Mouse (Mus musculus): ENCODE measurements around the gene Mapk6. TPM values are rescaled to one million over a fixed set of nuclear protein-coding genes. Genes with fewer than 3 reads are reported as not detected.

Mapk6 gene
- 50.1 TPM for polyA plus RNA-seq (2014; fragmentation: Illumina TruSeq; extraction: RNeasy Lipid Tissue Mini Kit (QIAGEN cat#74804); ENCODE audit: low read depth, low replicate concordance)

GRCm38 (mm10) chr9:75409852-75410378 lies at the start of gene Mapk6:
Gene Mapk6 (minus strand): TSS chr9:75410005.

GRCm38 (mm10) chr9:75440796-75441666 lies 31.2 kb upstream of the Mapk6 start, which contains the start of gene Leo1:
Gene Leo1 (plus strand): TSS chr9:75441524.

GRCm38 (mm10) chr9:75347458-75347857 lies 62.3 kb downstream of the Mapk6 start, which contains the start of gene Bcl2l10:
Gene Bcl2l10 (plus strand): TSS chr9:75347758.

Other genes starting within 250 kb of the Mapk6 start
- gene Myo5c, start 178.0 kb downstream of the Mapk6 start, polyA plus RNA-seq (2014; fragmentation: Illumina TruSeq; extraction: RNeasy Lipid Tissue Mini Kit (QIAGEN cat#74804); ENCODE audit: low read depth, low replicate concordance), result 1.9 TPM
- gene Gnb5, start 103.7 kb downstream of the Mapk6 start, polyA plus RNA-seq (2014; fragmentation: Illumina TruSeq; extraction: RNeasy Lipid Tissue Mini Kit (QIAGEN cat#74804); ENCODE audit: low read depth, low replicate concordance), result 26.9 TPM
- 0.43 TPM for gene Bcl2l10, start 62.2 kb downstream of the Mapk6 start, polyA plus RNA-seq (2014; fragmentation: Illumina TruSeq; extraction: RNeasy Lipid Tissue Mini Kit (QIAGEN cat#74804); ENCODE audit: low read depth, low replicate concordance)
- 17.4 TPM for gene Leo1, start 31.5 kb upstream of the Mapk6 start, polyA plus RNA-seq (2014; fragmentation: Illumina TruSeq; extraction: RNeasy Lipid Tissue Mini Kit (QIAGEN cat#74804); ENCODE audit: low read depth, low replicate concordance)
- 45.1 TPM for gene Tmod3, start 149.7 kb upstream of the Mapk6 start, polyA plus RNA-seq (2014; fragmentation: Illumina TruSeq; extraction: RNeasy Lipid Tissue Mini Kit (QIAGEN cat#74804); ENCODE audit: low read depth, low replicate concordance)
- 2.7 TPM for gene Tmod2, start 201.3 kb upstream of the Mapk6 start, polyA plus RNA-seq (2014; fragmentation: Illumina TruSeq; extraction: RNeasy Lipid Tissue Mini Kit (QIAGEN cat#74804); ENCODE audit: low read depth, low replicate concordance)
- gene Lysmd2, start 215.7 kb upstream of the Mapk6 start, polyA plus RNA-seq (2014; fragmentation: Illumina TruSeq; extraction: RNeasy Lipid Tissue Mini Kit (QIAGEN cat#74804); ENCODE audit: low read depth, low replicate concordance), result 9.9 TPM